In genomic region chr2:92331410-92331809, GRCm38 (mm10) we compare ENCODE assay signal across 10 mouse cellular contexts. TPM values are rescaled to one million over a fixed set of nuclear protein-coding genes. Genes with fewer than 3 reads are reported as not detected.
DNase-seq lines count a peak whose midpoint lies in the region; ATAC-seq and TF ChIP-seq lines count a peak whose summit lies in the region.
"Had no signal": no experiment of that assay in that cellular context is flagged by ENCODE, and none has a peak within 500 bp of the region (broad histone marks: within the 10 kb centered on the region; RNA-seq: fewer than 3 reads in every experiment).

No protein-coding gene starts in this region.

- intact Hi-C loops in left cerebral cortex, postnatal 14 days (cut with DNase I): loop anchor here (2.0 kb wide), 1 partner anchor 35 kb away; no protein-coding TSS in a partner anchor

- ATAC-seq in heart, postnatal 0 days (ENCODE audit: insufficient read depth, low read depth): no peak
- ATAC-seq in midbrain, embryonic 16.5 days: peak; percentile 45; the same call in 1 of the 2 replicates
- ATAC-seq in midbrain, embryonic 15.5 days (replicated peaks): no peak
- ATAC-seq in monocyte, adult 5-6 weeks (replicated peaks; ENCODE audit: insufficient number of reproducible peaks, low FRiP score, low TSS enrichment, poor library complexity, severe bottlenecking): no peak

- no peaks in the 10 kb centered on the region for H3K4me1 ChIP-seq in heart, postnatal 0 days (ENCODE audit: control insufficient read depth, insufficient read depth)
- no peaks in the 10 kb centered on the region for H3K4me1 ChIP-seq in midbrain, embryonic 16.5 days (ENCODE audit: control insufficient read depth, insufficient read depth, low read length)
- H3K4me1 ChIP-seq in midbrain, embryonic 15.5 days: no peaks in the 10 kb centered on the region
- H3K4me1 ChIP-seq: stomach, embryonic 15.5 days had no signal

- H3K4me2 ChIP-seq in heart, postnatal 0 days (ENCODE audit: low read depth, low read length): no peak overlapping the region
- no peak overlapping the region for H3K4me2 ChIP-seq in midbrain, embryonic 16.5 days (ENCODE audit: low read length)
- no peak overlapping the region for H3K4me2 ChIP-seq in midbrain, embryonic 15.5 days
- H3K4me2 ChIP-seq: stomach, embryonic 15.5 days had no signal

- H3K27ac ChIP-seq in heart, postnatal 0 days (ENCODE audit: low read depth): no peak overlapping the region
- no peak overlapping the region for H3K27ac ChIP-seq in midbrain, embryonic 16.5 days (ENCODE audit: low read length)
- no peak overlapping the region for H3K27ac ChIP-seq in midbrain, embryonic 15.5 days
- H3K27ac ChIP-seq: stomach, embryonic 15.5 days had no signal

- peak; percentile 8; the same call in 1 of the 2 replicates for TF ChIP-seq CTCF in heart, postnatal 0 days (IDR thresholded peaks at IDR 0.05; ENCODE audit: low read depth)

- 76% methylated on average over 2 of the region's 2 CpGs for WGBS in heart, postnatal 0 days
- 74% methylated on average over 2 of the region's 2 CpGs for WGBS in midbrain, embryonic 16.5 days
- 76% methylated on average over 2 of the region's 2 CpGs for WGBS in midbrain, embryonic 15.5 days

- H3K9ac ChIP-seq in heart, postnatal 0 days (replicated peaks; ENCODE audit: low read depth, low read length): no peak overlapping the region
- no peak overlapping the region for H3K9ac ChIP-seq in midbrain, embryonic 16.5 days (ENCODE audit: low read depth, low read length)
- no peak overlapping the region for H3K9ac ChIP-seq in midbrain, embryonic 15.5 days
- H3K9ac ChIP-seq: stomach, embryonic 15.5 days had no signal

- no peaks in the 10 kb centered on the region for H3K27me3 ChIP-seq in heart, postnatal 0 days (ENCODE audit: control insufficient read depth, insufficient read depth, low read length)
- no peaks in the 10 kb centered on the region for H3K27me3 ChIP-seq in midbrain, embryonic 16.5 days (ENCODE audit: control insufficient read depth, insufficient read depth, low read depth, low read length)
- H3K27me3 ChIP-seq in midbrain, embryonic 15.5 days (replicated peaks): no peaks in the 10 kb centered on the region
- H3K27me3 ChIP-seq: stomach, embryonic 15.5 days had no signal

- no peak overlapping the region for H3K4me3 ChIP-seq in heart, postnatal 0 days (ENCODE audit: low read depth, low read length)
- H3K4me3 ChIP-seq in midbrain, embryonic 16.5 days (ENCODE audit: low read depth, low read length): no peak overlapping the region
- no peak overlapping the region for H3K4me3 ChIP-seq in midbrain, embryonic 15.5 days
- H3K4me3 ChIP-seq: stomach, embryonic 15.5 days had no signal

- peaks cover 76% of the 10 kb centered on the region for H3K36me3 ChIP-seq in heart, postnatal 0 days (replicated peaks; ENCODE audit: control insufficient read depth, insufficient read depth, low read length)
- H3K36me3 ChIP-seq in midbrain, embryonic 16.5 days (ENCODE audit: control insufficient read depth, insufficient read depth, low read length): peaks cover 6% of the 10 kb centered on the region
- H3K36me3 ChIP-seq in midbrain, embryonic 15.5 days (replicated peaks): peaks cover 10% of the 10 kb centered on the region

- DNase-seq in heart, postnatal 0 days (ENCODE audit: low spot score): peak; percentile 21
- no peak for DNase-seq in heart, adult 8-10 months (ENCODE audit: low spot score)
- DNase-seq in brain, adult 2 months (ENCODE audit: low read depth, low spot score): peak; percentile 66
- DNase-seq in retina, adult 2 months (ENCODE audit: low read depth, low spot score): peak; percentile 16
- no peak for DNase-seq in left cerebral cortex, postnatal 14 days (ENCODE audit: low spot score in 2 of 2)

- H3K9me3 ChIP-seq in heart, postnatal 0 days (replicated peaks; ENCODE audit: control insufficient read depth, low read length): no peaks in the 10 kb centered on the region
- H3K9me3 ChIP-seq in midbrain, embryonic 16.5 days (replicated peaks; ENCODE audit: control insufficient read depth, low read length, poor library complexity, severe bottlenecking): no peaks in the 10 kb centered on the region
- H3K9me3 ChIP-seq in midbrain, embryonic 15.5 days: no peaks in the 10 kb centered on the region
- H3K9me3 ChIP-seq: stomach, embryonic 15.5 days had no signal

- TF ChIP-seq EP300 in heart, postnatal 0 days (IDR thresholded peaks at IDR 0.05; ENCODE audit: low read depth): no peak

RNA-seq across cellular contexts. Expression of gene Pex16, which starts 43.1 kb away (rescaled TPM):
- 14.1 and 28.5 TPM in 2 replicates for total RNA-seq in heart, postnatal 0 days (2014; rRNA removed; ENCODE audit: low replicate concordance)
- 27.5 and 27.7 TPM in 2 replicates for polyA plus RNA-seq in heart, postnatal 0 days (2015; fragmentation: Nextera tagmentation; extraction: Ambion mirVana)
- 10 to 100 TPM; 22.2 to 28.5 (median 25.3) TPM for total RNA-seq in heart, adult 8-10 months (2022)
- 39.7 and 40.1 TPM in 2 replicates for polyA plus RNA-seq in midbrain, embryonic 16.5 days (2015; fragmentation: Nextera tagmentation; extraction: Ambion mirVana)
- 41.3 and 47.5 TPM in 2 replicates for polyA plus RNA-seq in midbrain, embryonic 15.5 days (2015; fragmentation: Nextera tagmentation; extraction: Ambion mirVana)
- 17.0 to 22.6 TPM (median 20.1 TPM) in 3 replicates for total RNA-seq in monocyte, adult 5-6 weeks (2017)
- total RNA-seq in left cerebral cortex, postnatal 14 days (2021): 10 to 100 TPM; 36.5 to 41.2 TPM

RNA-seq across cellular contexts. Expression of gene Large2, which starts 43.3 kb away (rescaled TPM):
- not detected in 2 replicates for total RNA-seq in heart, postnatal 0 days (2014; rRNA removed; ENCODE audit: low replicate concordance)
- 0.25 and 0.47 TPM in 2 replicates for polyA plus RNA-seq in heart, postnatal 0 days (2015; fragmentation: Nextera tagmentation; extraction: Ambion mirVana)
- total RNA-seq in heart, adult 8-10 months (2022): under 1 TPM in 1 of 4 experiments, not detected in 3; 0.75 TPM
- 1.9 and 2.0 TPM in 2 replicates for polyA plus RNA-seq in midbrain, embryonic 16.5 days (2015; fragmentation: Nextera tagmentation; extraction: Ambion mirVana)
- 1.5 and 1.9 TPM in 2 replicates for polyA plus RNA-seq in midbrain, embryonic 15.5 days (2015; fragmentation: Nextera tagmentation; extraction: Ambion mirVana)
- not detected in 3 replicates for total RNA-seq in monocyte, adult 5-6 weeks (2017)
- under 1 TPM; 0.42 to 0.77 TPM for total RNA-seq in left cerebral cortex, postnatal 14 days (2021)
- total RNA-seq: neutrophil, adult 5-6 weeks had no signal

RNA-seq across cellular contexts. Expression of gene 1700029I15Rik, which starts 50.9 kb away (rescaled TPM):
- total RNA-seq in heart, postnatal 0 days (2014; rRNA removed; ENCODE audit: low replicate concordance): 2.8 and 4.6 TPM in 2 replicates
- 0.56 and 0.87 TPM in 2 replicates for polyA plus RNA-seq in heart, postnatal 0 days (2015; fragmentation: Nextera tagmentation; extraction: Ambion mirVana)
- 1 to 10 TPM in 2 of 4 experiments, under 1 TPM in 2; 0.26 to 1.5 (median 0.86) TPM for total RNA-seq in heart, adult 8-10 months (2022)
- 6.1 and 9.5 TPM in 2 replicates for polyA plus RNA-seq in midbrain, embryonic 16.5 days (2015; fragmentation: Nextera tagmentation; extraction: Ambion mirVana)
- 7.6 and 8.4 TPM in 2 replicates for polyA plus RNA-seq in midbrain, embryonic 15.5 days (2015; fragmentation: Nextera tagmentation; extraction: Ambion mirVana)
- 1.6 to 6.7 TPM (median 4.8 TPM) in 3 replicates for total RNA-seq in monocyte, adult 5-6 weeks (2017)
- total RNA-seq in left cerebral cortex, postnatal 14 days (2021): 1 to 10 TPM; 2.9 to 4.0 TPM

Comparison
In these comparisons a context has a peak if more than half of its experiments do, and no peak if none do; other contexts are left out.
1. DNase-seq: peak in heart, postnatal 0 days (single experiment), brain, adult 2 months (single experiment) and retina, adult 2 months (single experiment); none in heart, adult 8-10 months (single experiment) and left cerebral cortex, postnatal 14 days (0 of 2).